Mouse (Mus musculus) testis, adult 2 months (tissue): ENCODE results near the gene Aip.

Experiments used
- CTCF ChIP-seq: fragments of 200-500 bp; IDR thresholded peaks from 2 replicates; pipeline ENCODE4 v1.5.1; 2012; ENCODE audit warnings: low read depth, mild to moderate bottlenecking, inconsistent platforms, low read length, moderate library complexity; ENCODE audit not compliant: control insufficient read depth, insufficient read depth, insufficient replicate concordance
- POLR2A ChIP-seq: fragments of 200-500 bp; IDR thresholded peaks from 2 replicates; pipeline ENCODE4 v1.6.1; 2012; ENCODE audit warnings: low read depth, mild to moderate bottlenecking, inconsistent platforms, low read length, moderate library complexity; ENCODE audit not compliant: control insufficient read depth

DNA sequence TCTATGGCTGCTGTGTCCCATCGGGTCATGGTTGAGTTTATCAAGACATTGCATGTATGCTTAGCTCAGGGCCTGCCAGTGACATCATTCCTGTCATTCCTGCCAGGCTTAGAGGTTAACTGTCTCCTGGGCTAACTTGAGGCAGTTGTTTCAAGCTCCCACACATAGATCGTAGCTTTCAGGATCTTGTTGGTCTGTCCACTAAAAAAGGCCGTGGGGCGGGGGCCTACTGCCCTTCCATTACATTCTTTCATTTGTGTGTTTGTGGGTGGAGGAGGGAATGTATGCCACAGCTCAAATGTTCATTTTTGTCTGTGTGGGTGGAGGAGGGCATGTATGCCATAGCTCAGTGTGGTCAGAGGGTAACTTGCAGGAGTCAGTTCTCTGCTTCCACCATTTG is 4.4 kb upstream of the Aip start:
- no peak for TF ChIP-seq CTCF
- TF ChIP-seq POLR2A = no peak
